Mouse (Mus musculus) telencephalon, adult 2 months (tissue): ENCODE data around the gene Sgcd.

Source experiments
- DNase-seq: peaks from one replicate; pipeline ENCODE4 v3.0.0-alpha.2; 2011; ENCODE audit warnings: low read depth, low spot score

The Sgcd gene

DNA sequence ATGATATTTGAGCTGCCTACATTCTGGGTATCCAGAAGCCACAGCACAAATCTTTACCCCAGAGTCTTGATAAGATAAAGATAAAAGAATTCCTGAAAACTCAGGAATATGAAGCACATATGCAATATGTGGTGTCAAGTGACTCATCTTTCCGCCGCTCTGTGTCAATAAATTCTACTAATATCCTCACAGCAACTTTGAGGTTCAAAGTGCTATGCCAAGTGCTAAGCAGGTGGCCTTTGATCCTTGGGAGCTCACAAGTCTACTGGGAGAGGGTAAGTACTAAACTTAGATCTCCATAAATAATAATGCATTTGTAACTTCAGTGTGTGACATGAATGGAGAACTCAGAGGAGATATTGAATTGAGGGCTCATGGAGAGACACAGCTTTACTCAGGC is 848.9 kb downstream of the Sgcd start:
- no peak for DNase-seq

DNA sequence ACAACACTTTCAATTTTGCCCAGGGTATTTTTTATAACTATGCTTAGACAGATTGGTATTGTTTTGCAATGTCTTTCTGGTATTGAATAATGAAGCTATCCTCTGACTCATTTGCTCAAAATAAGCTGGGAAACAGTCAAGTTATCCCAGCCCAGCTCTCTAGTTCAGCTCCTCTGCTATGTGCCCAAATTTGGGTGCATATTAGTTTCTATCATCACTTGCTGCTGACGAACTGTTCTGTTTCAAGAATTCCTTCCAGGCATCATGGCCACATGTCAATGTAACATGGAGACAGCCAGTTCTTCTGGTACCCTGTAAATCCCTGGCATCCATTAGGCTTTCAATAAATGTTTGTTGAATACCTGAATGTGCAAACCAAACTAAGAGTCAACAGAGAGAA is 849.5 kb downstream of the Sgcd start:
- DNase-seq, result no peak

DNA sequence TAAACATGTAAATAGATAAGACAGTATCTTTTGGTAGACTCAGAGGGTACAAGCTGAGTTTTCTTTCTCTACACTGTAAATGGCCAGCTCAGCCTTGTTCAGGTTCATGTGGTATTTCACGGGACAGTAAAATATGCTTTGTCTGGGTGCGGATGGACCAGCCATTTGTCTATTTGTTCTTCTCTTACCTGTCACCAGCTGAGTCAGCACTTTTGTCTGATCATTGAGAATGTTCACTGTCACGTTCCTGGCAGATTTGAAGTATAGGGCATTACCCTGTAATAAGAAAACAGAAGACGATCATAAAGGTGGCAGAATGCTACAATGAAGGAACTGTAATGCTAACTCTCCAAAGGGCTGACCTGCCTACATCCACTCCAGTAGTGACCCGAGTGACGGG is 856.4 kb downstream of the Sgcd start:
- DNase-seq, result no peak

DNA sequence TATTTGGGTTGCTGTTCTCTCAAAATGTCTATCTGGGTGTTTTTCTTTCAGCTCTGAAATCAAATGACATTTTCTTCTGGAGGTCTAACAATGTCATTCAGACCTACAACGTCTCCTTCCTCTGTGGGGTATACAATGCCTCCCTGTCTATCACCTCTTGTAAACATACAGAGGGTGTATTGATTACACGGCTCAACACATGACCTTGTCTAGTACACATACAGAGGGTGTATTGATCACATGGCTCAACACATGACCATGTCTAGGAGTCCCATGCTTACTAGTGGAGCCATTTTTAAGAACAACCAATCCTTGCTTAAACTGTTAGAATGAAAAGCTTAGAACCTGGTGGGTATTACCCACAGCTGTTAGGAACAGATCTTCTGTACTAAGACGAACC is 858.3 kb downstream of the Sgcd start:
- DNase-seq, result no peak

DNA sequence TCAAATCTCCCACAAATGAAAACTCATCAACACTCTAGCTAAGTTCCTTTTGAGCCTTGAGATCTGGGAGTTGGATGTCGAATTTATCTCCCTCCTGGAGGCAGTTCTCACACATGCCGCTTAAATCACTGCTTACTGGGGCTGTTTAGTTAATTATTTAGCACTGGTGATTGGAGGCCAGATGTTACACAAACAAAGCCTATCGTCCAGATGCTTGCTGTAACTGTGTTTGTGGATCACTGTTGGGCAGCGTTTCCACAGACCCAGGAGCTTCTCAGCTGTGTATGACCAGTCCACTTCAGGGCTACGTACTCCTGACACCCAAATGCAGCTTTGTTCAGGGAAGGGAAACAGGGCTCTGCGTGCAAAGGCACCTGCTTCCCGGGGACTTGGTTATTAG is 858.8 kb downstream of the Sgcd start:
- DNase-seq, result no peak

DNA sequence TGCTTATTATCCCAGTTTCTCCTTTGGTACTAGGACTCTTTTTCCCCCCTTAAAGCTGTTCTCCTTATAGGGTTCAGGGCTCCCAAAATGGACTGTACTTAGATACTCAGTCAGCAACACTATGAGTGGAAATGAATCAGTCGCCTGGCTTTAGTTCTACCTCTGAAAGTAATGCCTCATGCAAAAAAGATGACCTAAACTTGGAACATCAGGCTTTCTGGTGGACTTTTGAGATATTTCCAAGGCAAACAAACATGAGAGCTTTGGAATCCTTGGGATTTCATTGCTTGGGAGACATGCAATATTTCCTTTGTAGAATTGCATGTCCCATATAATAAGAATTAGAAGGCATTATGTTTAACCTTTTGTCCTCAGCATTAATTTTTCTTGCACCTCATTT is 859.6 kb downstream of the Sgcd start:
- DNase-seq, result no peak

DNA sequence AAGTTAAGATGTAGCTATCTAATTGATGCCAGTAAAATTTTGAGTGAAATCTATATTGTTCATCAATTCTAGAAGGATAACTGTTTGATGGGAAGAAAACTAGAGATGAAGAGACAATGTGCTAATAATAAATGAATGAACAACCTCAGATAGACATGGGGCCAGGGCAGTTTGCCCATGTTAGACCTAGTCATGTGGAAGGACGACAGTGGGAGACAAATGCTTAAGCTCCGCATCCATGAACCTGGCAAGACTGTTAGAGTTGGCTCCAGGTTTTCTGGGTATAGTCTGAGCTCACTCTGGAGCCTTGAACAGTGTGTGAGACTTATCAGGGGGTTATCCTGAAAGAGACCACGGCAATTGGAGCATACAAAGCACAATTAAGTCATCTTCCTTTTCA is 860.4 kb downstream of the Sgcd start:
- DNase-seq, result no peak

DNA sequence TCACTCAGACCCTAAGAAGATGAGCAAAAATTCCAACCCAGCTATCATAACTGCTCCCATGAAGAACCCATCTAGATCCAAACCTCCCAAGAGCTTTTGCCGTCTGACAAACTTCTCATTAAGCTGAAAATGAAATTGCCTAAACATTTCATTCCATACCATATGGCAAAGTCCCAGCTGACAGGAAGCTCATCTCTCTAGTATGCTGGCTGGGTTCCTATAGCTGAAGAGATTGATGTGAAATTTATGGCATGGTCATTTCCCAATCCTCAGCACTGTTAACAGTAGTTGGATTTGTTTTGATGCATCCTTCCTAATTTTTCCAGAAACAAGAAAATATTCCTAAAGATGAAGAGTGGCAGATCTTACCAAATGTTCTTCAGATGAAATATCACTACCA is 867.9 kb downstream of the Sgcd start:
- DNase-seq, result no peak

DNA sequence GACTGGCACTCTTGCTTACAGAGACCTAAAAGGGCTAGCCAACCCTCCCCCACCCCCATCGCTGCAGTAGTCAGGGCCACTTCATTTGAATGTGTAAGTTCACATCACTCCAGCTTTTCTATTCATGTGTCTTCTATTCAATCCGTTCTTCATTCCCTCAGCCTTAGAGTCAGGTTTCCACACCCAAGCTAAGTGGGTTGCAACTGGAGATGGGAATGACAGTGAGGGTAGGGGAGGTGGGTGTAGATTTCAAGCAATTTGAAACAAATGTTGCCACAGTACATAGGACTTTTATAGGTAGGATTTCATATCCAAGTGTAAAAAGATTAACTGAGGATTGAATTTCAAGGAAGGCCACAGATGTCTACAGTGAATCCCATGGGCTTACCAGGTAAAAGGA is 870.9 kb downstream of the Sgcd start:
- DNase-seq, result no peak

DNA sequence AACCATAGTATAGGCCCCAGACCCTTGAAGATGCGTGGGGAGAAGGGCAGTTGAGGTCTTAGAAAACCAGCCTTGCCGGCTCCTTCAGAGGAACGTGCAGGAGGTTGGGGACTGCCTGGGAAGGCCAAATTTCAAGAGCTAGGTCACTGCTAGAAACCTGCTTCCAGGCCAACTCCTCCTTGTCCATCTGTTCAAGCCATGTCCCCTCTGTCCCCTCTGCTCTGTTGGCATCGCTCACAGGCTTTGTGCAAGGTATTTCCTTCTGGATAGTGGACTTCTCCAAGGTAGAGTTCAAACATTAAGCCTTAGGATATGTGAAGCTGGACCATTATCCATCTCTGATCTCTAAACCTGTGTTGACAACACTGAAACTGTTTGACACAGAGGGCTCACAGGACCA is 874.4 kb downstream of the Sgcd start:
- DNase-seq, result no peak

DNA sequence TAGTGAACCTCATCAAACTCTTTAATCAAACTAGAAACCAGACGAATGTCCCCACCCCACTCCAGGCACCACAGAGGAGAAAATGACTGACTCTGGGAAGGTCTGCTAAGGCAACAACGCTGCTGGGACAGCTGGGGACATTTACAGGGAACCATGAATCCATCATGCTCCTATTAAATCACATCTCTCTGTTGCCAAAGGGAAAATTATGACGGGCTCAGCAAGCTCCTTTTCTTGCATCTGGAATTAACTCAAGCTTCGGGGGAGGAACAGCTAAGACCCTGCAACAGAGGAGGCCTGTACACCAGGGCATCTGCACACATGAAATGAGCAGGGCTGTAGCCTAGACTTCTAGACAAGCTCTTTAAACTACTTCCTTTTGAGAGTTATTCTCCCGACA is 875.7 kb downstream of the Sgcd start:
- no peak for DNase-seq

DNA sequence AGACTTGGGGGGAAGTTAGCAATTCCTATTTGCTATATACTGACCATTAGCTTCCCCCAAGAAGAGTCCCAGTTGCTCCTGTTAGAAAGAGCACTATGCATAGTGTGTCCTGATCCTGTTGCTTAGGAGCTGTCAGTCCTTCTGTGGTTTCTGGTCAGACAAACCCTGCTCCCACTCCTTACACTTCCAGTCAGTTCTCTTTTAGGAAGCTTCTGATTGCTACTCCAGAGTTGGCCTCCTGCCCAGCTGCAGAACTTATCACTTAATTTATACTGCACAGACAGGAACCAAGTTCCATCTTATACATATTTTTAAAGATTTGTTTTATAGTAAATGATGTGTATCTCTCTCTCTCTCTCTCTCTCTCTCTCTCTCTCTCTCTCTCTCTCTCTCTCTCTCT is 878.5 kb downstream of the Sgcd start:
- DNase-seq, result peak; percentile 9

DNA sequence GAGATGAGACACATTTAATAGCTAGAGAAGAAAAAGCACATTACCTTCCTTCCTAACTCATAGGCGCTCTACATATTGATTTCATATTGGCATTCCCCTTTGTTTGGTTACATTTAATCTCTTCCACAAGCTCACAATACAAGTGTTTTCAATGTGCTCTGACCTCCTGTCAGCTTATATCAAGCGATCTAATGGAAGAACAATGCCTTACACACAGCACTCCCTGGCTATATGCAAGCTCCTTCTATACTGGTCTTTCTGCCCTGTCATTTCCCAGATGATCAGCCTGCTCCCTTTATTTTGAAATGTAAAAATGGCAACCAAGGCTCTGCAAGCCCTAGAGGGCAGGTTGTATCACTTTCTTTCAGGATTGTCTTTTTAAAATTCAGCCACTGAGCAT is 881.1 kb downstream of the Sgcd start:
- no peak for DNase-seq

DNA sequence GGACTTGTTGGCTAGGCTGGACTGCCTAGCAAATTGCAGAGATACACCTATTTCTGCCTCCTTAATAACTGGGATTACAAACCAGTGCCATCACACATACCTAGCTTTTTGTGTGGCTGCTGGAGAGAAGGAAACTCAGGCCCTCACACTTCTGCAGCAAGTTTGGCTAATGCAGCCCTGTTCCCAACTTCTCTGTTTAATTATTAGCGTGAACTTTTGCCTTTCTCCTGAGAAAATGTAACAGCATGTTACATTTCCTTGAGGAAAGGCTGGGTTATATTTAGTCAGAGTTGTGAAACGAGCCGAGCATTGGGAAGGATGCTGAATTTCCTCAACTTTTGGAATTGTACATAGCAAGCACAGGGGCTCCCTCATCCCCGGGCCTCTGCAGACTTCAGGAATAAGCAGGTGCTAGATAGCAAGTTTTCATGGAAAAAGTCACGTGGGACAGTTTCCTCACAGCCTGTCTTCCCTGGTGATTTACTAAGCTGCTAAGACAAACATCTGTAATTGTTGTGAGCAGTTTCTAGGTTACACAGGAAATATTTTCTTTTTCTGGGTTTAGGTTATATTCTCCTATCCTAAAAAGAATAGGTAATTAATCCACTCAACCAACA is 895.4 kb downstream of the Sgcd start:
- no peak for DNase-seq

DNA sequence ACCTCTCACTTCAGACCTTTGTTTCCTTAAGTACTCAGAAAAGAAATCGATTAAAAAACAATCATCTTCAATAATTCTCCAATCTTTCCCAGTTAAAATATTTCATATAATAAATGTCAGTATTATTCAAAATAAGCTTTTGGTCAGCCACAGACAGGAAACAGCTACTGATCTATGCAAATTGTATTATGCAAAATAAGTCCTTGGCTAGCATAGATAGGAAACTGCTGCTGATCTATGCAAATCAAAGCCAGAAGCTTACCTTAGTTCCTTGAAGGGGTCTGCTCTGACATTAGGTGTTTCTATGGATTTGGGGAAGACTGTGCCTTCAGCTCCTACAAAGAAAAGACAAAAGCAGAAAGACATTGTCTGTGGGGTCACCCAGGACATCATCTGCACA is 906.3 kb downstream of the Sgcd start:
- DNase-seq, result no peak

DNA sequence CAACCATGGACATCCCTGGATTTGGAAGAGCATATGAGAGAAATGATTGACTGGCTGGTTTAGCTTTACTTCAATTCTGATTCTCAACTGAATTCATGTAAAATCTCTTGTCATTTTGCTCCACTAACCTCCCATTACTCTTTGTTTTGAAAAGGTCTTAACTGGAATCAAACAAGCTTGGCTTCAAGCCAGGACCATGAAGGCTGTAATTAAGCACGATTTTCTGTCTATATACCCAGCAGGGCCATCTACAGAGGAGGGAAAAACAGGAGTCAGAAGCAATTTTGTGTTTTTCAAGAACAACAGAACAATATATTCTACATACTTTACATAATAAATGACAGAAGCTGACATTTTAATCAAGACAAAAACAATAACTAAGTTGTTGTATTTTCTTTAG is 915.2 kb downstream of the Sgcd start:
- no peak for DNase-seq

DNA sequence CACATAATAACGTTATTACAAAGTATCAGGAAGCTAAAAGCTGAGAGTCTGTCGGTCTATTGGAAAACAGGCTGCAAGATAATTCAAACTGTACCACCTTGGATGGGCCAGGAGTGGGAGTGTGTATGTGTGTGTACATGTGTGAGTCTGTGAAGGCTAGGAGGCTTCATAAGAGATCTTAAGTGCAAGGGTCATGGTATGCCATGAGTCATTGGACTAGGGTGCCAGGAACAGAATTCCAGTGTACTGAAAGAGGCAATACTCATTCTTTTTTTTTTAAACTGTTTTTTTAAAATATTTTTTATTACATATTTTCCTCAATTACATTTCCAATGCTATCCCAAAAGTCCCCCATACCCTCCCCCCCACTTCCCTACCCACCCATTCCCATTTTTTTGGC is 917.6 kb downstream of the Sgcd start:
- no peak for DNase-seq

DNA sequence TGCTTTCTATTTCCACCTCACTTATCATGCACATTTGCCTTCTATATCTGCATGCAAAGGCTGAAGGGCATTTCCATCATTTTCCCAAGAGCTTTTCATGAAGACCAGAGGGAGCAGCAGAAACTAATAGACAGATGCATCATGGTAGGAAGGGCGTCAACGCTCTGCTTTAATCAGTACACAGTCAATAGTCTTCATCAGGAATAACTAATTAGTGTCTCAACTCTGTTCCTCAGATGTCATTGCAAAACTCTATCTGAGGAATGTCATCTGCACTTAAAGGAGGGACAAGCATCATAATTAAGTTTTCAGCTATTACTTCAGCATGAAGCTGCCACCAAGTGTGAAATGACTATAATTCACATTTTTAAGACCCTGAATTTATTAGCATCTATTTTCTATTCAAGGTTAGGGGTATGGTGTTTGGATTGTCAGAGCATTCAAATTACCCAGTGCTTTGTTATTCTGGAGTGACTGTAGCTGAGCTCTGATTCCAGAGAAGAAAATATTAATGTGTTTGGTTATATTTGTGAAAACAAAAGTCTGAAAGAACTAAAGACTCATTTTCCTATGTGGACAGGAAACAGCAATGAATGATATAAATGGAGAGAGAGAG is 918.9 kb downstream of the Sgcd start:
- no peak for DNase-seq

DNA sequence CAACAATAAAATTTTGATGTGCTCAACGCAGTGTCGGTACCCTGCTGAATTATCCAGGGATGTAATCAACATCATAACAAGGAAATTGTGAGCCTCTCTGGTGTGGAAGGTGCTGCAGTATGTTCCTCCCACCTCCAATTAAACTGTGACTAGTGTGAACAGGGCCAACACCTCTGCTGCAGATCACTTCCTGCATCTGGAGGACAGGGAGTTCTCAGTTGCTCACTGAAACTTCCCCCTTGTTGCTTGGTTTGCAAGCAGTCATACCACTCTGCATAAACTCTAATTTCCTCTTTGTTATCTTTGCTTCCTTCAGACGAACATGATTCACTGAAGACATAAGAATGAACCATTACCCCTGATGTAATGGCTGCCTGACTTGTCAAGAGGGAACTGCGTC is 925.1 kb downstream of the Sgcd start:
- DNase-seq, result no peak

DNA sequence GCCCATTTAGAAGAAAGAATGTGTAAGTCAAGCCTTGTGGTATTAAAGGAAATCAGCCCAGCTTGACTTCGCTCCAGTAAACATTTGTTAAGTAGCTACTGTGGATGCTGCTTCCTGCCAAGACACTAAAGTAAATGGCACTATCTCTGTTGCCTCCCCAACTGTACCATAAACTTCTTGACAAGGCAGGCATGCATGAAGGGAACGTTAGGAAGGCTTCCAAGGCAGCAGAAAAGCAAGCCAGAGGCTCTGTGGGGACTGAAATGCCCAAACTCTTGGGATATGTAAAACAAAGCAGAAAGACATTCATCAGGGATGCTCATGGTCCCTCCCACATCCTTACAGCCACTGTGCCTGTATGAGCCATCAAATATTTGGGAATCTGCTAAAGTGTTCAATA is 938.4 kb downstream of the Sgcd start:
- DNase-seq, result no peak

DNA sequence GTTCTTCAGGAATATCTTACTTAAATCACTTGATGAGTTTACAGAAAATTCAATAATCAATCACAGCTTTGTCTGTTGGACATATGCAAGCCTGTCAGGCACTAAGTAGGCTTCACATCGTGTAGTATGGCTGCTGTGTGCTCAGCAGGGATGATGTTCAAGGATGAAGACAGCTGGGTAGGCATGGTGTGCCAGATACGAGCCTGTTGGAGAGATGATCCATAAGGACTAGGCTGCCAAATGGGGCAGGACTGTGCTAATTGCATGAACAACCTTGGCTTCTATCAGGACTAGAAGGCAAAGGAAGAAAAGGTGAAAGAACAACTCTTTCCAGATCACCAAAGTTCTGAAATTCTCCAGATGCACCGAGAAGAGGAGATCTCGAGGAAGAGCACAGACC is 939.0 kb downstream of the Sgcd start:
- DNase-seq, result no peak

DNA sequence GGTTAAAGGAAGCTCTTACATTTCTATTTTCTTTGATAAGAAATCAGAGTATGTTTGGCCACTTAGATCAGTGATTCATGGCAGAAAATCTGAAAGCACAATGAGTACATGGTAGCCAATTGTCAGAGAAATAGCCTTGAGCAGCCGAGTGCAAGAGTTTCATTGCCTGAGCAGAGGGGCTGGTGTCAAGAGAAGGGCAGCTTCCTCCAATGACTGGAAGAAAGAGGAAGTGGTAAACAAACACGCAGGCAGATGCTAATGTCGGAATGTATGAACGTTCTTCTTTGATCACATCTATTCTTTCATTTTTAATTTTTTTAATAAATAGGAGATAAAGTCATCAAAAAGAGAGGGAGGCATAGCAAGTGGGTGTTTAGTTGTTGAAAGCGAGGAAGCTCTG is 956.5 kb downstream of the Sgcd start:
- DNase-seq, result no peak

DNA sequence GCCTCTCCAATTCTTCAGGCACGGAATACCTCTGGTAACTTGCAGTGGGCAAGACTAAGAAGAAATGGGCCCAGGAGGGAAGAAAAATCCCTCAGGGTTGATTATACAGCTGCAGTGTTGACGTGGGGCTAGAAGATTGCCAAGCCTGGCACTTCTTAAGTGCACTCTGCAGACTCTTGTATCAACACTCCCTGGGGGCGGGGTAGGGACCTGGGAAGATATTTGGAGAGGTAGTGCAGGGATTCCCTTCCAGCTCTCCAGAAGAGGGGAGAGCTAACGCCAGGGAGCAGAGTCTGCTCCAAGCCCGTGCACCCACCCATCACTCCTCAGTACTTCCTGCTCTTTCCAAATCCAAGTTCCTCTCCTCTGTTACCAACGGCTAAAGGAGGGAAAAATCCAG is 967.9 kb downstream of the Sgcd start:
- no peak for DNase-seq

DNA sequence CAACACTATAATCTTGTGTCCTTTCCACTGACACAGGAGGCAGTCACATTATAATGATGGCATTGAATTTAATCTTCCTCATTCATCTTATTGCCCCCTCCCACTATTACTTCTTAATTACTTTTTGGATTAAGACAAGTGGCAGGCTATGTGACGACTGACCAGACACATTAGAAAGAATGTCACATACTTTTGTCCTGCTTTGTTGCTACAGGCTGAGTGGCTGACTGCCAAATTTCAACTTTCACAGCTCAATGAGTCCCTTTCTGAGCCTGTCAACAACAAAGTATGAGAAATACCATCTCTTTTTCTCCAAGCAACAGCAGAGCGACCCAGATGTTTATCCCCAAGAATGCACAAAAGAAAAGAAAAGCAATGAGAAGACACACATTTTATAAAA is 970.6 kb downstream of the Sgcd start:
- DNase-seq, result no peak
